Mouse (Mus musculus) MEL (cell line): ENCODE results near the gene Rbfox2. TPM values are rescaled to one million over a fixed set of nuclear protein-coding genes. Genes with fewer than 3 reads are reported as not detected.

Experiments used
- DNase-seq: peaks from one replicate; pipeline ENCODE4 v3.0.0; 2011; ENCODE audit warnings: low read depth, low spot score
- H3K27ac ChIP-seq: 2 replicates; pipeline ENCODE4 v1.5.1; 2012; ENCODE audit warnings: low read depth, mild to moderate bottlenecking, control low read depth, low read length, moderate library complexity; ENCODE audit not compliant: control insufficient read depth
- H3K27me3 ChIP-seq, 2 experiments: fragments of 150-350 bp in 1 of 2; sonication (generic) in 1 of 2; 2 replicates each; pipeline ENCODE4 v1.6.1; 2012; ENCODE audit warnings: low read length in 2 of 2, mild to moderate bottlenecking in 2 of 2, improper control_type of control experiment in 1 of 2, moderate library complexity in 1 of 2; ENCODE audit not compliant: insufficient read depth in 2 of 2, control insufficient read depth in 1 of 2
- H3K36me3 ChIP-seq, 2 experiments: 2 replicates each; pipeline ENCODE4 v1.6.1; 2012 to 2014; ENCODE audit warnings: low read length in 2 of 2, improper control_type of control experiment in 1 of 2, inconsistent platforms in 1 of 2, mild to moderate bottlenecking in 1 of 2; ENCODE audit not compliant: insufficient read depth in 2 of 2, control insufficient read depth in 1 of 2
- H3K4me1 ChIP-seq, 2 experiments: fragments of 150-350 bp in 1 of 2; sonication (generic) in 1 of 2; 2 replicates each; pipeline ENCODE4 v1.6.1; 2012; ENCODE audit warnings: low read length in 2 of 2, improper control_type of control experiment in 1 of 2, mild to moderate bottlenecking in 1 of 2; ENCODE audit not compliant: insufficient read depth in 2 of 2, control insufficient read depth in 1 of 2
- H3K4me3 ChIP-seq, 2 experiments: fragments of 150-350 bp in 1 of 2; sonication (generic) in 1 of 2; 2 replicates each; pipeline ENCODE4 v1.5.1; 2012; ENCODE audit warnings: low read depth in 2 of 2, low read length in 2 of 2, mild to moderate bottlenecking in 2 of 2, moderate library complexity in 2 of 2, control low read depth in 1 of 2, improper control_type of control experiment in 1 of 2; ENCODE audit not compliant: control insufficient read depth in 1 of 2, insufficient read depth in 1 of 2
- H3K79me2 ChIP-seq: 2 replicates; pipeline ENCODE4 v1.6.1; 2012; ENCODE audit warnings: mild to moderate bottlenecking, low read length, moderate library complexity; ENCODE audit not compliant: control insufficient read depth, poor library complexity, insufficient read depth
- H3K9ac ChIP-seq: 2 replicates; pipeline ENCODE4 v1.6.1; 2012; ENCODE audit warnings: low read depth, mild to moderate bottlenecking, control low read depth, low read length, moderate library complexity; ENCODE audit not compliant: control insufficient read depth, poor library complexity, severe bottlenecking
- H3K9me3 ChIP-seq: fragments of 150-350 bp; sonication (generic); replicated peaks from 2 replicates; pipeline ENCODE4 v1.6.1; 2012; ENCODE audit warnings: mild to moderate bottlenecking, low read length, improper control_type of control experiment, moderate library complexity; ENCODE audit not compliant: insufficient read depth
- CHD1 ChIP-seq: IDR thresholded peaks from 2 replicates; pipeline ENCODE4 v1.6.1; 2012; ENCODE audit warnings: low read depth, mild to moderate bottlenecking, inconsistent platforms, low read length, improper control_type of control experiment
- E2F4 ChIP-seq: IDR thresholded peaks from 2 replicates; pipeline ENCODE4 v1.6.1; 2011; ENCODE audit warnings: low read depth, low read length, improper control_type of control experiment, borderline replicate concordance
- ELF1 ChIP-seq: IDR thresholded peaks from 2 replicates; pipeline ENCODE4 v1.6.1; 2014; ENCODE audit warnings: low read depth, mild to moderate bottlenecking, inconsistent platforms, low read length, improper control_type of control experiment, moderate library complexity
- GABPA ChIP-seq: IDR thresholded peaks from 2 replicates; pipeline ENCODE4 v1.6.1; 2012; ENCODE audit warnings: low read depth, mild to moderate bottlenecking, inconsistent platforms, low read length, improper control_type of control experiment, moderate library complexity
- GATA1 ChIP-seq: IDR thresholded peaks from 2 replicates; pipeline ENCODE4 v1.6.1; 2011; ENCODE audit warnings: low read depth, low read length, improper control_type of control experiment
- JUND ChIP-seq: IDR thresholded peaks from 2 replicates; pipeline ENCODE4 v1.6.1; 2011; ENCODE audit warnings: low read depth, mild to moderate bottlenecking, improper control_type of control experiment, low read length
- KAT2A ChIP-seq: conservative IDR thresholded peaks from 2 replicates; pipeline ENCODE4 v1.6.1; 2012; ENCODE audit warnings: low read depth, low read length, improper control_type of control experiment, inconsistent platforms
- MAFK ChIP-seq: IDR thresholded peaks from 2 replicates; pipeline ENCODE4 v1.6.1; 2011; ENCODE audit warnings: low read depth, mild to moderate bottlenecking, low read length, improper control_type of control experiment, borderline replicate concordance
- MAZ ChIP-seq: IDR thresholded peaks from 2 replicates; pipeline ENCODE4 v1.6.1; 2012; ENCODE audit warnings: low read depth, mild to moderate bottlenecking, inconsistent platforms, low read length, improper control_type of control experiment
- MXI1 ChIP-seq: IDR thresholded peaks from 2 replicates; pipeline ENCODE4 v1.6.1; 2011; ENCODE audit warnings: mild to moderate bottlenecking, low read depth, low read length, improper control_type of control experiment
- POLR2A ChIP-seq, 2 experiments: IDR thresholded peaks; 2 replicates each; pipeline ENCODE4 v1.6.1; 2011 to 2012; ENCODE audit warnings: low read length in 2 of 2, mild to moderate bottlenecking in 2 of 2, control low read depth in 1 of 2, improper control_type of control experiment in 1 of 2, low read depth in 1 of 2, moderate library complexity in 1 of 2; ENCODE audit not compliant: control insufficient read depth in 1 of 2, insufficient read depth in 1 of 2, poor library complexity in 1 of 2
- POLR2AphosphoS2 ChIP-seq: IDR thresholded peaks from 2 replicates; pipeline ENCODE4 v1.6.1; 2011; ENCODE audit warnings: low read length, improper control_type of control experiment
- RAD21 ChIP-seq: IDR thresholded peaks from 2 replicates; pipeline ENCODE4 v1.6.1; 2011; ENCODE audit warnings: mild to moderate bottlenecking, low read depth, low read length, improper control_type of control experiment
- RCOR1 ChIP-seq: IDR thresholded peaks from 2 replicates; pipeline ENCODE4 v1.6.1; 2012; ENCODE audit warnings: low read depth, mild to moderate bottlenecking, inconsistent platforms, low read length, improper control_type of control experiment
- TAL1 ChIP-seq: IDR thresholded peaks from 2 replicates; pipeline ENCODE4 v1.6.1; 2012; ENCODE audit warnings: mild to moderate bottlenecking, inconsistent platforms, low read length, moderate library complexity, mixed read lengths
- UBTF ChIP-seq: IDR thresholded peaks from 2 replicates; pipeline ENCODE4 v1.6.1; 2012; ENCODE audit warnings: low read depth, mild to moderate bottlenecking, inconsistent platforms, low read length, improper control_type of control experiment, moderate library complexity, borderline replicate concordance; ENCODE audit not compliant: insufficient read depth
- USF2 ChIP-seq, 2 experiments: IDR thresholded peaks; 2 replicates each; pipeline ENCODE4 v1.6.1; 2011 to 2012; ENCODE audit warnings: improper control_type of control experiment in 2 of 2, low read length in 2 of 2, borderline replicate concordance in 1 of 2, inconsistent platforms in 1 of 2, low read depth in 1 of 2, mild to moderate bottlenecking in 1 of 2; ENCODE audit not compliant: insufficient read depth in 1 of 2
- ZKSCAN1 ChIP-seq: IDR thresholded peaks from 2 replicates; pipeline ENCODE4 v1.6.1; 2012; ENCODE audit warnings: low read depth, mild to moderate bottlenecking, inconsistent platforms, low read length, improper control_type of control experiment, moderate library complexity
- ZMIZ1 ChIP-seq: IDR thresholded peaks from 2 replicates; pipeline ENCODE4 v1.6.1; 2012; ENCODE audit warnings: low read depth, mild to moderate bottlenecking, inconsistent platforms, low read length, improper control_type of control experiment, moderate library complexity
- polyA plus RNA-seq, 2 experiments: library from polyadenylated mRNA; stranded (reverse) in 1 of 2; unstranded in 1 of 2; fragments of >175 nt in 1 of 2; fragments of >200 nt in 1 of 2; gene quantifications; 2 replicates each; pipeline versions ENCODE4 v1.2.1 to v1.2.4; 2012; ENCODE audit warnings: low replicate concordance in 2 of 2, low read depth in 1 of 2; ENCODE audit not compliant: insufficient read length in 2 of 2, insufficient read depth in 1 of 2, missing spikeins in 1 of 2
- total RNA-seq: library from RNA; depleted of rRNA; stranded (reverse); fragments of 300-350 nt; gene quantifications from 2 replicates; pipeline ENCODE4 v1.2.3, GENCODE M21; 2012

The Rbfox2 gene
- total and polyA plus RNA-seq, 3 experiments, result 3.4 to 6.0 TPM; not detected in 1

- H3K4me3 ChIP-seq, result no peak overlapping the region
- no peaks in the 10 kb centered on the region for H3K27me3 ChIP-seq
- no peaks in the 10 kb centered on the region for H3K79me2 ChIP-seq
- H3K9me3 ChIP-seq, result no peaks in the 10 kb centered on the region
- no peak for DNase-seq
- no peaks in the 10 kb centered on the region for H3K4me1 ChIP-seq
- H3K27ac ChIP-seq, result no peak overlapping the region
- TF ChIP-seq MAZ (no peak), CHD1 (no peak), POLR2A (IDR thresholded peaks at IDR 0.05; ENCODE audit: control insufficient read depth in 1 of 2, insufficient read depth in 1 of 2, low read depth in 1 of 2, low read length in 2 of 2, poor library complexity in 1 of 2) (no peak), MAFK (no peak), E2F4 (no peak), USF2 (IDR thresholded peaks at IDR 0.05; ENCODE audit: borderline replicate concordance in 1 of 2, insufficient read depth in 1 of 2, low read depth in 1 of 2, low read length in 2 of 2) (no peak), ZKSCAN1 (no peak), RAD21 (no peak), KAT2A (no peak), MXI1 (no peak), POLR2AphosphoS2 (no peak), JUND (no peak), TAL1 (no peak), ZMIZ1 (no peak), RCOR1 (no peak), UBTF (no peak), GATA1 (no peak), ELF1 (no peak)
- H3K36me3 ChIP-seq, result no peaks in the 10 kb centered on the region
- no peak overlapping the region for H3K9ac ChIP-seq
These were observed 189.6 kb downstream of the Rbfox2 start for GRCm38 (mm10) chr15:77117209-77117608.

- Histone ChIP-seq H3K4me1 (no peaks in the 10 kb centered on the region), H3K4me3 (no peak overlapping the region)
These were observed 190.6 kb downstream of the Rbfox2 start for GRCm38 (mm10) chr15:77116139-77116722.

More at GRCm38 (mm10) chr15:77116139-77116722, 190.6 kb downstream of the Rbfox2 start:
- Histone ChIP-seq H3K27me3 (no peaks in the 10 kb centered on the region), H3K27ac (no peak overlapping the region), H3K9ac (no peak overlapping the region), H3K79me2 (no peaks in the 10 kb centered on the region)
- no peak for DNase-seq
- TF ChIP-seq TAL1 (no peak), GABPA (no peak), MXI1 (no peak), MAFK (no peak)
- TF ChIP-seq, all 39 proteins: peak for 0
- H3K9me3 ChIP-seq, result no peaks in the 10 kb centered on the region
- H3K36me3 ChIP-seq, result no peaks in the 10 kb centered on the region
